Mouse (Mus musculus) liver, embryonic 14.5 days (tissue): ENCODE measurements around the gene Arl10. TPM values are rescaled to one million over a fixed set of nuclear protein-coding genes. Genes with fewer than 3 reads are reported as not detected.

Experiments
- ATAC-seq: fragments of 200-750 bp; cut with Nextera tagmentation; 2 replicates; pipeline ENCODE4 v1.8.0; 2017; ENCODE audit warnings: moderate number of reproducible peaks, mild to moderate bottlenecking, moderate library complexity; ENCODE audit not compliant: insufficient read depth
- DNase-seq, 3 experiments: peaks; one replicate each; pipeline ENCODE4 v3.0.0-alpha.2; 2012 to 2013; ENCODE audit warnings: low read depth in 3 of 3, low spot score in 3 of 3
- H3K27ac ChIP-seq: fragments of 300-500 bp; sonication (generic); 2 replicates; pipeline ENCODE4 v1.5.1; 2014; ENCODE audit warnings: moderate library complexity, mild to moderate bottlenecking, control low read depth, inconsistent platforms
- H3K27me3 ChIP-seq: fragments of 300-500 bp; sonication (generic); 2 replicates; pipeline ENCODE4 v1.6.1; 2014; ENCODE audit warnings: mild to moderate bottlenecking, low read length, moderate library complexity; ENCODE audit not compliant: control insufficient read depth, insufficient read depth
- H3K36me3 ChIP-seq: fragments of 300-500 bp; sonication (generic); replicated peaks from 2 replicates; pipeline ENCODE4 v1.6.1; 2014; ENCODE audit warnings: low read depth; ENCODE audit not compliant: control insufficient read depth, insufficient read depth
- H3K4me1 ChIP-seq, 2 experiments: fragments of 200-500 bp in 1 of 2; fragments of 300-500 bp in 1 of 2; sonication (generic) in 1 of 2; replicated peaks; 2 replicates each; pipeline ENCODE4 v1.6.1; 2012 to 2014; ENCODE audit warnings: antibody characterized with exemption in 1 of 2, inconsistent platforms in 1 of 2, low read length in 1 of 2; ENCODE audit not compliant: control insufficient read depth in 2 of 2, insufficient read depth in 2 of 2
- H3K4me2 ChIP-seq: fragments of 300-500 bp; sonication (generic); 2 replicates; pipeline ENCODE4 v1.6.1; 2014; ENCODE audit warnings: low read depth, mild to moderate bottlenecking, control low read depth, moderate library complexity
- H3K4me3 ChIP-seq, 2 experiments: fragments of 200-500 bp in 1 of 2; fragments of 300-500 bp in 1 of 2; sonication (generic) in 1 of 2; 2 replicates each; pipeline ENCODE4 v1.5.1; 2012 to 2014; ENCODE audit warnings: low read depth in 2 of 2, low read length in 2 of 2, mild to moderate bottlenecking in 2 of 2, control low read depth in 1 of 2, inconsistent platforms in 1 of 2, moderate library complexity in 1 of 2; ENCODE audit not compliant: insufficient read depth in 1 of 2
- H3K9ac ChIP-seq: fragments of 300-500 bp; sonication (generic); replicated peaks from 2 replicates; pipeline ENCODE4 v1.6.1; 2014; ENCODE audit warnings: mild to moderate bottlenecking, control low read depth, moderate library complexity
- H3K9me3 ChIP-seq: fragments of 300-500 bp; sonication (generic); 2 replicates; pipeline ENCODE4 v1.6.1; 2016; ENCODE audit warnings: low read length, mixed read lengths; ENCODE audit not compliant: control insufficient read depth
- CTCF ChIP-seq: IDR thresholded peaks from 2 replicates; pipeline ENCODE4 v1.5.1; 2016; ENCODE audit warnings: antibody characterized with exemption, low read depth, control low read depth
- EP300 ChIP-seq: IDR thresholded peaks from 2 replicates; pipeline ENCODE4 v1.6.1; 2016; ENCODE audit warnings: antibody characterized with exemption, low read depth
- WGBS: fragments of 180-500 bp; shearing (Covaris S2); extraction: QIAGEN DNeasy Blood & Tissue Kit; methylation state at CpG from one replicate; pipeline ENCODE4 v1.1.7; 2014; ENCODE audit not compliant: insufficient replicate concordance; 5-methylcytosine and 5-hydroxymethylcytosine counted together
- polyA plus RNA-seq, 2 experiments: library from polyadenylated mRNA; depleted of rRNA in 1 of 2; stranded (reverse) in 1 of 2; unstranded in 1 of 2; fragments of >200 nt; fragmentation: Nextera tagmentation in 1 of 2; extraction: Ambion mirVana in 1 of 2; gene quantifications; 2 replicates each; pipeline versions ENCODE4 v1.2.1 to v1.2.3; 2012 to 2014

Gene Arl10
- polyA plus RNA-seq, 2 experiments = 4.2 to 5.6 TPM

GRCm38 (mm10) chr13:54604221-54604620 lies 29.4 kb downstream of the Arl10 start:
- Histone ChIP-seq H3K9ac (no peak overlapping the region), H3K36me3 (no peaks in the 10 kb centered on the region; the same call in none of the 2 replicates), H3K27ac (no peak overlapping the region), H3K9me3 (no peaks in the 10 kb centered on the region), H3K4me3 (no peak overlapping the region), H3K4me1 (peaks cover 23 to 25% of the 10 kb centered on the region in 2 experiments), H3K4me2 (no peak overlapping the region), H3K27me3 (no peaks in the 10 kb centered on the region)
- DNase-seq (no peak), ATAC-seq (no peak)
- 72% methylated on average over 4 of the region's 4 CpGs for WGBS
- TF ChIP-seq EP300 (no peak), CTCF (no peak)

DNA sequence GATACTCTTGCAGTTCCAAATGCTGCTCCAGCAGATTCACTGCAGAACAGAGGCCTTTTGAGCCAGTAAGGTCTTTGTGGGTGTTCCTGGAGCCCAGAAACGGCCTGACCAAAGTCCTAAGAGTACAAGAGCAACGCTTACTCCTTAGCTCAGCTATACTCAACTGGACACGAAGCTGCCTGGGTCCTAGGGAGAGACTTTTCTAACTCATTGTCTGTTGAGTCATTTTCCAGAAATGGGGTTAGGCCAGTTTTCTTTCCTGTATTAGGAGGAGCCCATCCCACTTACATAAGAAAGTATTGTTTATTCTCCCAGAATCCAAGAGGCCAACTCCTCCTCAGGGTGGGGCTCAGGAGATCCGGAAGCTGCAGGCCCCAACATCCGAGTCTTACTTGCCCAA lies 30.6 kb downstream of the Arl10 start:
- Histone ChIP-seq H3K4me2 (no peak overlapping the region), H3K4me3 (no peak overlapping the region), H3K27me3 (no peaks in the 10 kb centered on the region), H3K4me1 (peaks cover 32 to 34% of the 10 kb centered on the region in 2 experiments), H3K9me3 (no peaks in the 10 kb centered on the region), H3K9ac (no peak overlapping the region), H3K27ac (no peak overlapping the region), H3K36me3 (no peaks in the 10 kb centered on the region; the same call in 1 of the 2 replicates)
- no peak for ATAC-seq
- TF ChIP-seq EP300 (no peak), CTCF (no peak)
- 80% methylated on average over 5 of the region's 5 CpGs for WGBS
- DNase-seq = no peak

DNA sequence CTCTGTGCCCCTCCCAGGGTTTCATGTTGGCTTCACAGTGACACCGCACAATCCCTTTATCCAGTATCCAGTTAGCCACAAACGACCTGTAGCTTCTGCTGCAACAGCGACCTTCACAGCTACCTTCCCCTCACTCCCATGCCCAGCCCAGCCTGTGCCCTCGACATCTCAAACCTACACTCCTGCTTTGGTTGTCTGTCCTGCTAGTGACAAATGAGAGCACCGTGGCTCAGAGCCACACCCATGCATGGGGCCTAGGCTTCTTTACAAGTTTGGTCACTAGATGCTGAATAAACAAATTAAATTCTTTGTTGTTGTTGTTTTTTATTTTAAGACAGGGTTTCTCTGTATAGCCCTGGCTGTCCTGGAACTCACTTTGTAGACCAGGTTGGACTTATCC lies 32.4 kb downstream of the Arl10 start:
- ATAC-seq = no peak
- Histone ChIP-seq H3K9me3 (no peaks in the 10 kb centered on the region), H3K36me3 (no peaks in the 10 kb centered on the region; the same call in 1 of the 2 replicates), H3K9ac (peak overlapping the region; percentile 15), H3K27me3 (no peaks in the 10 kb centered on the region), H3K4me3 (no peak overlapping the region), H3K27ac (no peak overlapping the region; the same call in none of the 2 replicates), H3K4me2 (peak overlapping the region; percentile 37), H3K4me1 (peaks cover 35 to 39% of the 10 kb centered on the region in 2 experiments)
- 45% methylated on average over 5 of the region's 5 CpGs for WGBS
- DNase-seq = peak in 1 of 3 experiments; percentile 30
- TF ChIP-seq CTCF = no peak
- TF ChIP-seq EP300 = no peak

DNA sequence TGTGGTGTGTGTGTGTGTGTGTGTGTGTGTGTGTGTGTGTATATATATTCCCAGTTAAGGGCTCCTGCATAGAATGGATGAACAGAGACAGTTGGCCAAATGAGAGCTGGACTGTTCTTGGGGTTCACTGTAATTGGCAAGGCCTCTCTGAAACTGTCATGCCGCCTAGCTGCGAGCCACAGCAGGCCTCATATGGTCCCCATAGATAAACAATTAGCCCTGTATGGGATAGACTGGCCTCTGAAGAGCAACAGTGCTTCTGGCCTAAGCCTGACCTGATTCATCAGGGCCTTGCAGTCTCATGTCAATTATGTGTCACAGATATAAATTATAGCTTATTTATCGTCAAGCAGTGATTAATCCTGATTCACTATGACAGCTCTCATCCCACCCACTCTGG lies 33.2 kb downstream of the Arl10 start:
- 20% methylated on average over 3 of the region's 3 CpGs for WGBS
- ATAC-seq = peak; percentile 73

GRCm38 (mm10) chr13:54608666-54609065 lies 33.9 kb downstream of the Arl10 start:
- Histone ChIP-seq H3K36me3 (no peaks in the 10 kb centered on the region; the same call in 1 of the 2 replicates), H3K4me2 (peak overlapping the region; percentile 94), H3K9me3 (no peaks in the 10 kb centered on the region), H3K4me3 (peak overlapping the region; percentile 26 to 79; a peak in 3 of 4 replicates), H3K27ac (peak overlapping the region; percentile 26), H3K27me3 (no peaks in the 10 kb centered on the region), H3K9ac (peak overlapping the region; percentile 57), H3K4me1 (peaks cover 35 to 39% of the 10 kb centered on the region in 2 experiments)
- WGBS = 78% methylated on average over 8 of the region's 8 CpGs
- TF ChIP-seq EP300 (no peak), CTCF (no peak)
- no peak for DNase-seq
- ATAC-seq = no peak

More for the DNA sequence above, 33.2 kb downstream of the Arl10 start:
- Histone ChIP-seq H3K9me3 (no peaks in the 10 kb centered on the region), H3K27ac (peak overlapping the region; percentile 26; the same call in 1 of the 2 replicates), H3K4me3 (no peak overlapping the region), H3K27me3 (no peaks in the 10 kb centered on the region), H3K9ac (no peak overlapping the region), H3K36me3 (no peaks in the 10 kb centered on the region; the same call in 1 of the 2 replicates), H3K4me1 (peaks cover 35 to 39% of the 10 kb centered on the region in 2 experiments), H3K4me2 (peak overlapping the region; percentile 94)
- TF ChIP-seq CTCF = peak; percentile 63
- peak; percentile 55; the same call in 1 of the 2 replicates for TF ChIP-seq EP300
- DNase-seq = peak; percentile 54 to 60 (median 59)
